Mouse (Mus musculus) layer of hippocampus, adult 9-10 months (tissue): ENCODE measurements around the gene Amhr2.

Source experiments
- DNase-seq: peaks from one replicate; pipeline ENCODE4 v3.0.0; 2022; ENCODE audit warnings: low spot score

The Amhr2 gene

GRCm38 (mm10) chr15:102470605-102471294, 25.6 kb downstream of the Amhr2 start:
- peak; percentile 44 for DNase-seq

GRCm38 (mm10) chr15:102471295-102471645, 26.1 kb downstream of the Amhr2 start:
- no peak for DNase-seq

- DNase-seq: no peak
Measured at GRCm38 (mm10) chr15:102471727-102472126, 26.6 kb downstream of the Amhr2 start.

- no peak for DNase-seq
Measured at GRCm38 (mm10) chr15:102473246-102473645, 28.1 kb downstream of the Amhr2 start.

- no peak for DNase-seq
Measured at GRCm38 (mm10) chr15:102474520-102474919, 29.4 kb downstream of the Amhr2 start.

- no peak for DNase-seq
Measured at GRCm38 (mm10) chr15:102483136-102483535, 38.0 kb downstream of the Amhr2 start.

- DNase-seq: no peak
Measured at GRCm38 (mm10) chr15:102485853-102486252, 40.7 kb downstream of the Amhr2 start.

GRCm38 (mm10) chr15:102487664-102488063, 42.5 kb downstream of the Amhr2 start:
- DNase-seq: no peak

- no peak for DNase-seq
Measured at GRCm38 (mm10) chr15:102498322-102498721, 53.2 kb downstream of the Amhr2 start.

- no peak for DNase-seq
Measured at GRCm38 (mm10) chr15:102499370-102499769, 54.2 kb downstream of the Amhr2 start.

- DNase-seq: no peak
Measured at GRCm38 (mm10) chr15:102499851-102500250, 54.7 kb downstream of the Amhr2 start.

- DNase-seq: no peak
Measured at GRCm38 (mm10) chr15:102500479-102500878, 55.3 kb downstream of the Amhr2 start.

- no peak for DNase-seq
Measured at GRCm38 (mm10) chr15:102501084-102501814, 56.1 kb downstream of the Amhr2 start.

GRCm38 (mm10) chr15:102502254-102502840, 57.2 kb downstream of the Amhr2 start:
- DNase-seq: no peak

GRCm38 (mm10) chr15:102503447-102503846, 58.3 kb downstream of the Amhr2 start, which contains the start of gene Gm10337:
Gm10337 (plus strand) TSS chr15:102503722.
- DNase-seq: no peak
